Mouse (Mus musculus): ENCODE data around the gene Pik3c2b. TPM values are rescaled to one million over a fixed set of nuclear protein-coding genes. Genes with fewer than 3 reads are reported as not detected.
A peak's percentile ranks its signal among the peaks of the same experiment; 100 is the strongest.
"Not testable (repeated sequence)": the region's sequence is repeated elsewhere in the genome, so short reads cannot be mapped to it uniquely, and the experiment has no call there.

The Pik3c2b gene
- total RNA-seq (2014; fragmentation: Nextera tagmentation) (3.5 and 4.0 TPM in 2 replicates), total RNA-seq (2017) (0.33 and 0.88 TPM in 2 replicates)

DNA sequence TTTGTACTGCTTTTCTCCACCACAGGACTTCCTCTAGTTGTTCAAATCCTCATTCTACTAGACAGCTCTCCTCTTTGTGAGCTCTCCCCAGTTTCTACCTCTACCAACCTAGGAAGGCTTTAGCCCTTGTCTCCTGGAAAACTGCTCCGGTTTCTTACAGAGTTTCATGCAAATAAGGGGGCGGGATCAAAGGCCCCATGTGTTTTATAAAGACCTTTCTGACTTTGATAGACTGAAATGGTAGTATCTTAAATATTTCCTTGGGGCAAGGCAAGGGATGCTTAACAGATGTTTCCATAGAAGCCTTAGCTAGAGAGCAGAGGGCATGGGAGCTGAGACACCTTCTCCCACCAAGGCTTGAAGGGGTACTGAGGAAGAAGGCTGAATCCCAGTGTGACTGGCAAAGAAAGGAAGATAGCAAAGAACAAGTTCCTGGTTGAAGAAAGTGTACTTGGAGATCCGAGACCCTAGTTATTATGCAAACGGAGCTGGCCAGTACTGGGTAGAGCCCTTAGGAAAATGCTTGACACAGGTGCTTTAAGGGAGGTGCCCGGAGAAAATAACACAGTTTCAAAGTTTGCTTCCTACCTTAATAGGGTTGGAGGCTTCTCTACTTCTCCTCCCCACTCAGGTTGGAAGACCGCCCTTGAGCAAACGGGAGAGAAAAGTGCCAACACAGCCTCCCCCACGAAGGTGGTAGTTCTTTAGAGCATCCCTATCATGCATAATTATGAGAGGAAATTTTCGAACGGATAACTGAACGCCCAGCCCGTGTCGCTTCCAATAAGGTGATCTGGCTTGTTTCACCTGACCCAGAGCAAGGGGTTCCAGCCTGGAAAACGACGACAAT is at the start of gene Pik3c2b:
Gene Pik3c2b (plus strand): TSS at position 657 of the 850 bp plus-strand sequence.
- ATAC-seq (replicated peaks; ENCODE audit: low FRiP score, low TSS enrichment, poor library complexity, severe bottlenecking): no peak

DNA sequence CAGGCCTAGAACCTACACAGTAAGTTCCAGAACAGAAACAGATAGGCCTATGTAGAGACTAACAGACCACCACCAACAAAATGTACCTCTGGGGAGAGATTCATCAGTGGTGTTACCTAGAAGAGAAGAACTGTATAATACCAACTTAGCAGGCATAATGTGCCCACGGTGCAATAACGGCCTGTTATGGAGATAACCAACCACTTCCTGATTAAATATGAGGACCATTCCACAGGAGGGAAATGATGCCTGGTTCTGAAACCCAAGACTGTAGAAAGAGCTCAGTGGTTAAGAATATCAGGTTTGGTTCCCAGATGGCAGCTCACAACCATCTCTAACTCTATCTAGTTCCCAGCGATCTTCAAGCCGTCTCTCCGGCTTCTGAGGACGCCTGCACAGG is 45.1 kb upstream of the Pik3c2b start:
- no peak for ATAC-seq (replicated peaks; ENCODE audit: low FRiP score, low TSS enrichment, poor library complexity, severe bottlenecking)

DNA sequence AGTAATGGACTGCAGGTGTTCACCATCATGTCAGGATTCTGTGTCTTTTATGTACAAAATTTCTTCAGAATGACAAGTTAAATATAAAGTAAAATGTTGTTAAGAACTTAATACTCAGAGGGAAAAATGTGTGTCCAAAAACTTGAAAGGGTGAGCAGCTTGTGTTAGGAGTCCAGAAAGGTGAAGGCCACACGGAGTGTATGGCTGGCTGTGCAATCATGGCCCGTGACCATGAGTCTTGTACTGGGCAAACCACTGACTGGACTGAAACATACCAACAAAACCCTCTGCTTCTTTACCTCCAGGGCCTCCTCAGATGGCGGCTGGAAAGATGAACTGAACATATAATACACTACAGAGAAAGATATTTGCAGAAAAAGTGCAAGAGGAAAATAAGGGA is 38.9 kb upstream of the Pik3c2b start:
- no peak for ATAC-seq (replicated peaks; ENCODE audit: low FRiP score, low TSS enrichment, poor library complexity, severe bottlenecking)

- no peak for ATAC-seq (replicated peaks; ENCODE audit: low FRiP score, low TSS enrichment, poor library complexity, severe bottlenecking)
These were observed 33.3 kb upstream of the Pik3c2b start for GRCm38 (mm10) chr1:133011955-133012841.

DNA sequence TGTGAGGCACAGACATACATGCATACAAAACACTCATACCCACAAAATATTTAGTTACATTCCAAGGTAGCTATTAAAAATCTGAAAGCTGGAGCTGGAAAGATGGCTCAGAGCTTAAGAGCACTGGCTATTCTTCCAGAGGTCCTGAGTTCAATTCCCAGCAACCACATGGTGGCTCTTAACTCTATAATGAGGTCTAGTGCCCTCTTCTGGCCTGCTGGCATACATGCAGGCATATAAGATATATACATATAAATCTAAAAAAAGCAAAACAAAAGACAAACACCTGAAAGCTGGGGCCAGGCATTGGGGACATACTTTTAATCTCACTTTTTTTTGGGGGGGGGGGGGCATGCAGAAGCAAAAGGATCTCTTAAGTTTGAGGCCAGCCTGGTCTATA is 32.1 kb upstream of the Pik3c2b start:
- no peak for ATAC-seq (replicated peaks; ENCODE audit: low FRiP score, low TSS enrichment, poor library complexity, severe bottlenecking)

DNA sequence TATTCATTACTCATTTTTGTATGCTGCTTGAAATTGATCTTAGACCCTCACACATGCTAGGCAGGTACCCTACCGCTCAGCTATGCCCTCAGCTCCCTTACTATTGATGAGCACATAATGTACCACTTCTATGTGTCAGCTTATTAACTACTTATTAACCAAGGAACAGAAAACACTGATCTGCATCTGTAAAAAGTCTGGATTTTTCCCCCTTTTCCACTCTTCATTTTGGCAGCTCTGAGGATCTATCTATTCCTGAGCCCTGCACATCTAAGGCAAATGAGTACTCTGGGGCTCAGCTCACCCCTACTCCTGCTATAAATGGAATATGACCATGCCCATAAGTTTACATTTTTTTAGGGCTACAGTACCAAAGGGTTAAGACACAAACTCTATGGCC is 31.3 kb upstream of the Pik3c2b start:
- no peak for ATAC-seq (replicated peaks; ENCODE audit: low FRiP score, low TSS enrichment, poor library complexity, severe bottlenecking)

DNA sequence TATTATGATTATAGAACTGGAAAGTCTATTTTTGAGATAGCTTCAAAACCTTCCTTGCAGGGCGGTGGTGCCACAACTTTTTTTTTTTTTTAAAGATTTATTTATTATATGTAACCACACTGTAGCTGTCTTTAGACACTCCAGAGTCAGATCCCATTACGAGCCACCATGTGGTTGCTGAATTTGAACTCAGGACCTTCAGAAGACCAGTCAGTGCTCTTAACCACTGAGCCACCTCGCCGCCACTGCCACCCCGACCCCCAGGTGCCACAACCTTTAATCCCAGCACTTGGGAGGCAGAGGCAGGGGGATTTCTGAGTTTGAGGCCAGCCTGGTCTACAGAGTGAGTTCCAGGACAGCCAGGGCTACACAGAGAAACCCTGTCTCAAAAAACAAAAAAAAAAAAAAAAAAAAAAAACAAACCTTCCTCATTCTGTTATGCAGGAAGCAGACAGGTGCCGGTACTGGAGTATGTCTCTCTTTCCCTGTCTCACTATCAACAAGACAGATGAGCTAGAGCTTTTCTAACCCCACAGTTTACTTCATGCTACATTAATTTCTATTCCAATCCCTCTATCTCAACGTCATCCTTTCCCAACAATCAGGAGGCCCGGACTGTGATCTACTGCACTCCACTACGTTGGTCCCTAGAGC is 28.6 kb upstream of the Pik3c2b start:
- no peak for ATAC-seq (replicated peaks; ENCODE audit: low FRiP score, low TSS enrichment, poor library complexity, severe bottlenecking)

- ATAC-seq (replicated peaks; ENCODE audit: low FRiP score, low TSS enrichment, poor library complexity, severe bottlenecking): no peak
These were observed 26.9 kb upstream of the Pik3c2b start for GRCm38 (mm10) chr1:133018580-133018979.

DNA sequence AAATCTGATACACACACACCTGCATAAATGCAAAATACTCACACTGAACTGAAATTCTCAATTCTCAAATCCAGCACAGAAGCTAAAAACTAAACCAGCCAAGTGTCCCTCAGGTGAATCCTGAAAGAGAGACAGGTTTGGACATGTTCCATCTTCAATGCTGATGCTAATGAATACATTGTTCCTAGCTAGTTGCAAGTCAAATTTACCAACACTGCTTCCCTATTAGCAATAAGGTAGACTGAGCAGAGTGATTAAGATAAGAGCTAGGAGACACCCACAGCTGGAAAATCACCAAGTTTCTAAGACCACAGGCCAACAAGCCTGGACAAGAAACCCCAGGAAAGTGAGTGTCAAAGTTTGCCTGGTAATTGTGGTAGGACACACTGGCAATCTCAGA is 26.2 kb upstream of the Pik3c2b start:
- peak; percentile 60 for ATAC-seq (replicated peaks; ENCODE audit: low FRiP score, low TSS enrichment, poor library complexity, severe bottlenecking)

DNA sequence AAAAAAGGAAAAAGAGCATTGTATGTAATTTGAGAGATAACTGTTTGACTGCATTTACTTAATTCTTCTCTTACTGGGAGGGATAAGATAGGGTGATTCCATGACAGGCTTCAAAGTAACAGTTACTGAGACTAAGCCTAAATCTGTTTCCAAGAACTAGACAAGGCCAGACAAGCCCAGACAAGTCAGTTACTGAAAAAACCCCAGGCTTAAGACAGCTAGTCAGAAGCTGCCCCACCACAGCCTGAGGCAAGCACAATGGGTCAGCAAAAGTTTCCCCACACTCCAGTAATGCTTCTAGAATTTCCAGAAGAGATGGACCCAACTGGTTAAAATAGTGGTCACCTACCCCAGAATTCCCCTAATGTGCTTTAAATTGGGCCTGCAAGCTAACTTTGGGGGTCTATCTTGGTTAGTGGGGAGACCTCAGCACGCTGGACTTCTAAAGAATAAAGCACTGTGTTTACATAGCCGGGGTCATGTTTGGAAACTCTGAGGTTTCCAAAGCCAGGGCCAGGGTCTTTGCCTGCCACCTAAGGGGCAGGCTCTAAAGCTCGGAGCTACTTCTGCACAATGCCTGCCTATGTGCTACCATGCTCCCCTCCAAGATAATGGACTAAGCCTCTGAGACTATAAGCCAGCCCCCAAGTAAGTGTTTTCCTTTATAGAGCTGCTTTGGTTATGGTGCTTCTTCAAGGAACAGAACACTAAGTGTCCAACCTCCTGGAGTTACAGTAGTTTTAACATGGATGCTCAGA is 25.2 kb upstream of the Pik3c2b start:
- peak; percentile 59 for ATAC-seq (replicated peaks; ENCODE audit: low FRiP score, low TSS enrichment, poor library complexity, severe bottlenecking)

- no peak for ATAC-seq (replicated peaks; ENCODE audit: low FRiP score, low TSS enrichment, poor library complexity, severe bottlenecking)
These were observed 24.1 kb upstream of the Pik3c2b start for GRCm38 (mm10) chr1:133021391-133021790.

- not testable (repeated sequence) for ATAC-seq (replicated peaks; ENCODE audit: low FRiP score, low TSS enrichment, poor library complexity, severe bottlenecking)
These were observed 23.5 kb upstream of the Pik3c2b start for GRCm38 (mm10) chr1:133021971-133022370.

GRCm38 (mm10) chr1:133023723-133024122 is 21.7 kb upstream of the Pik3c2b start:
- ATAC-seq (replicated peaks; ENCODE audit: low FRiP score, low TSS enrichment, poor library complexity, severe bottlenecking): not testable (repeated sequence)

- ATAC-seq (replicated peaks; ENCODE audit: low FRiP score, low TSS enrichment, poor library complexity, severe bottlenecking): no peak
These were observed 21.0 kb upstream of the Pik3c2b start for GRCm38 (mm10) chr1:133024426-133024825.

- ATAC-seq (replicated peaks; ENCODE audit: low FRiP score, low TSS enrichment, poor library complexity, severe bottlenecking): peak; percentile 96
These were observed 20.2 kb upstream of the Pik3c2b start for GRCm38 (mm10) chr1:133025051-133025795.

- ATAC-seq (replicated peaks; ENCODE audit: low FRiP score, low TSS enrichment, poor library complexity, severe bottlenecking): not testable (repeated sequence)
These were observed 19.7 kb upstream of the Pik3c2b start for GRCm38 (mm10) chr1:133025796-133026190.

GRCm38 (mm10) chr1:133027126-133027525 is 18.3 kb upstream of the Pik3c2b start:
- ATAC-seq (replicated peaks; ENCODE audit: low FRiP score, low TSS enrichment, poor library complexity, severe bottlenecking): no peak

- peak; percentile 74 for ATAC-seq (replicated peaks; ENCODE audit: low FRiP score, low TSS enrichment, poor library complexity, severe bottlenecking)
These were observed 17.5 kb upstream of the Pik3c2b start for GRCm38 (mm10) chr1:133027980-133028379.
